Mouse (Mus musculus): Measurements from ENCODE around the gene Rimbp2.

DNA sequence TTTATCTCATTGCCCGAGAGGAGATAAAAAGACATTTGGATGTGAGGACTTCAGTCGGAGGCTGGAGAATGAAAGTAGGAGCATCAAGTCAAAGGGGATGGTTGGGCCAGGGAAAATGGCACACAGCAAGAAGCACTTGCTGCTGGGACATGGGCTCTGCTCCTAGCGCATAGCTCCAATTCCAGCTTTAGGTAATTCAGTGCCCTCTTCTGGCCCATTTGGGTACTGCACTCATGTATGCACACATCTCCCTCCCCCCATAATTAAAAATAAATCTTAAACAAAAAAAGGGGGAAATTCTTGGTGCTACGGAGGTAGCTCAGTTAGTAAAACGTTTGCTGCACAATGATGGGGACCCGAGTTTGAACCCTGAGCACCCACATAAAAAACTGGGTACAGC lies 241.4 kb downstream of the Rimbp2 start:
- TF ChIP-seq CTCF (IDR thresholded peaks at IDR 0.05; ENCODE audit: extremely low read depth, insufficient read depth, low read length) = peak; percentile 40; the same call in 1 of the 2 replicates
- no peak for TF ChIP-seq POLR2A (IDR thresholded peaks at IDR 0.05; ENCODE audit: extremely low read depth, insufficient read depth, low read length)
